Mouse (Mus musculus) regulatory T cell (primary cell): ENCODE measurements at regions not wholly inside any gene's neighbourhood (a gene's known extent, or its start where the extent isn't known, plus 50 kb on each side); places are given as distances from the start of the nearest gene placed in this dataset.

Source experiments
- in situ Hi-C: fragments of 300-600 bp; cut with MboI, MseI; formaldehyde crosslinking; loops from one replicate; pipeline ENCODE4 v1.15.1; 2025; ENCODE audit warnings: high pct_unique_total_duplicates

DNA sequence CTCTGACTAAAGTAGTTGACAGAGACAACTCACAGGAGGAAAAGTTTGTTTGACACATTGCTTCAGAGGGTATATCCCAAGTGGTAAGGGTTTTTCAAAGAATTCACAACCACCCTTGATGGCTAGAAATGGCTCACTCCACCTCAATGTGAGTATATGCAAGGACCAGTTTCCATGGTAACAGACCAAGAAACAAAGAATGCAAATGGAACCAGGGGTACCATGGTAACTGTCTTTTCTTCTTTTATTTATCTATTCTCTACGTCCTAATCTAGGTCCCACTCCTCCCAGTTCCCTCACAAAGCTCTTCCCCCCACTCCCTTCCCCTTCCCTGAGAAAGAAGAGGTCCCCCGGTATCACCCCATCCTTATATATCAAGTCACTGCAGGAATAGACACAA, 57.5 kb downstream of the Ins1 start:
- in situ Hi-C loops, result no loop called here

DNA sequence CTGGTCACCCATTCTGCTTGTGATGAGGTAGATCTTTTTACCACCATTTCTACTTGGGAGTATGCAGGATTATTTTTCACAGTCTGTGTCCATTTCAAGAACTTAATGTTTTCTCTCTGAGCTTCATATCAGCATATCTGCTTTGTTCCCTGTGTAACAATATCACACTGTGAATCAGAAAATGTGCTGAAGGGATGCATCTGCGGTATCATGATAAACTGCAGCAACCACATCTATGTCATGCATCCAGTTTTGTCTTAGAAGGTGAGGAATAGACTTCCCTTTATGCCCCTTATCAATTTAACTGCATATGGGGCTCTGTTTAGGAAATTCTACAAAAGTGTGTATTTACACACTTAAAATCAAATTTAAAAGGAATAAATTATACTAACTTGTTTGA, 67.3 kb downstream of the Ins1 start:
- in situ Hi-C loops, result loop anchor here (25.0 kb wide), 1 partner anchor 1956 kb away; no protein-coding TSS in a partner anchor

- in situ Hi-C loops, result no loop called here
Measured at GRCm38 (mm10) chr19:52355175-52355574, 91.1 kb downstream of the Ins1 start.

- in situ Hi-C loops, result no loop called here
Measured at GRCm38 (mm10) chr19:52374892-52375578, 110.9 kb downstream of the Ins1 start.

GRCm38 (mm10) chr19:52406653-52407052, 142.6 kb downstream of the Ins1 start:
- in situ Hi-C loops, result no loop called here

GRCm38 (mm10) chr19:52428768-52429167, 164.7 kb downstream of the Ins1 start:
- in situ Hi-C loops, result no loop called here

DNA sequence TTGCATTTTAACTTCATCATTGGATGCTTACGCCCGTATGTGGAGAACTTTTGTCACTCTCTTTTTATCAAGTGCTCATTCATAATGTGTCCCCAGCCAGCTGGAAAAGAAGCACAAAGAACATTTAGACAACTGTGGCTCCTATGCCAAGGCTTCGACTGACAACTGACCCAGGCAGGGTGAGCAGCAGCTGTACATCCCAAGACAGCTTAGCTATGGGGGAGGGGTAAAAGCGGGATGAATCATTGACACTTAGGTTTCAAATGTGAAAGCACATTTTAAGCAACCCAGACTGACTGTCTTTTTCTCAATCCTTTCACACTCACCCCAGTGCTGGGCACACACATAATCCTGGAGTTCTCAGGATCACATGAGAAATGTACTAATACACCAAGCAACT, 178.4 kb downstream of the Ins1 start:
- in situ Hi-C loops, result no loop called here

GRCm38 (mm10) chr19:52448931-52449330, 184.8 kb downstream of the Ins1 start:
- in situ Hi-C loops, result no loop called here

DNA sequence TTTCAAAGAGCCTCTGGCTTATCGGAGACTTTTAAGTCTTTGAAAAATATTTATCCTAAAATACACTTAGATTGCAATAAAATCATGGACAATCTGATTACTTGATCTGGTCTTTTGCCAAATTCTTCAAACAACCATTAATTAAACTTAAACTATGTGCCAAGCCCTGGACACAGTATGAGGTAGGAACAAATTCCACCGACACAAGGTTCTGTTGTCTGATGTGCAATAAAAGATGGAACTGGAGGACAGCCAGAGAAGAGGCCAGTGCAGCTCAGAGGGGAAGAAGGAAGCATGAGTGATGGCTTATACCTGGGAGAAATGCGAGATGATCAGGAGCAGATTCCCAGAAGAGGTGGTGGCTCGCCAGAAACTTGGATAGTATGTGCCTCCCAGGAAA, 185.3 kb downstream of the Ins1 start:
- in situ Hi-C loops, result no loop called here
